8 mouse cellular contexts compared by ENCODE assay signal in genomic region chr15:85610618-85611218, GRCm38 (mm10). TPM values are rescaled to one million over a fixed set of nuclear protein-coding genes. Genes with fewer than 3 reads are reported as not detected.
DNase-seq lines count a peak whose midpoint lies in the region; ATAC-seq and TF ChIP-seq lines count a peak whose summit lies in the region.

No protein-coding gene starts in this region.

- TF ChIP-seq POLR2A in kidney, adult 2 months (IDR thresholded peaks at IDR 0.05; ENCODE audit: low read depth, low read length): peak; percentile 56

- no peaks in the 10 kb centered on the region; the same call in 1 of the 2 replicates for H3K4me1 ChIP-seq in liver, embryonic 11.5 days (replicated peaks; ENCODE audit: control insufficient read depth, insufficient read depth, low read length)
- no peaks in the 10 kb centered on the region for H3K4me1 ChIP-seq in embryonic facial prominence, embryonic 11.5 days (ENCODE audit: control insufficient read depth, insufficient read depth, low read length)
- H3K4me1 ChIP-seq in kidney, adult 2 months (ENCODE audit: control insufficient read depth, insufficient read depth, low read length): peaks cover 33% of the 10 kb centered on the region
- H3K4me1 ChIP-seq in limb, embryonic 13.5 days: peaks cover 46% of the 10 kb centered on the region

- no peak; the same call in 1 of the 2 replicates for ATAC-seq in liver, embryonic 11.5 days (replicated peaks; ENCODE audit: low FRiP score)
- peak; percentile 46; the same call in 1 of the 2 replicates for ATAC-seq in embryonic facial prominence, embryonic 11.5 days (replicated peaks; ENCODE audit: insufficient number of reproducible peaks, low FRiP score, low TSS enrichment, low read depth)
- peak; percentile 92 for ATAC-seq in limb, embryonic 13.5 days (ENCODE audit: low FRiP score, low read depth)
- peak; percentile 54 for ATAC-seq in monocyte, adult 5-6 weeks (replicated peaks; ENCODE audit: insufficient number of reproducible peaks, low FRiP score, low TSS enrichment, poor library complexity, severe bottlenecking)

- H3K27me3 ChIP-seq in liver, embryonic 11.5 days (replicated peaks; ENCODE audit: control insufficient read depth, insufficient read depth, low read length): peaks cover 16% of the 10 kb centered on the region
- H3K27me3 ChIP-seq in embryonic facial prominence, embryonic 11.5 days (ENCODE audit: control insufficient read depth, insufficient read depth, low read length): peaks cover 13% of the 10 kb centered on the region
- no peaks in the 10 kb centered on the region for H3K27me3 ChIP-seq in kidney, adult 2 months (replicated peaks; ENCODE audit: control insufficient read depth, insufficient read depth, low read length)
- peaks cover 21% of the 10 kb centered on the region for H3K27me3 ChIP-seq in limb, embryonic 13.5 days

- no peak overlapping the region for H3K27ac ChIP-seq in liver, embryonic 11.5 days (ENCODE audit: low read depth, low read length)
- H3K27ac ChIP-seq in embryonic facial prominence, embryonic 11.5 days (replicated peaks; ENCODE audit: low read depth, low read length): peak overlapping the region; percentile 28; the same call in 1 of the 2 replicates
- peak overlapping the region; percentile 85 for H3K27ac ChIP-seq in kidney, adult 2 months (ENCODE audit: insufficient read depth, low read depth, low read length)
- peak overlapping the region; percentile 84 for H3K27ac ChIP-seq in limb, embryonic 13.5 days

- peak; percentile 95 for TF ChIP-seq CTCF in kidney, adult 2 months (conservative IDR thresholded peaks at IDR 0.05; ENCODE audit: insufficient read depth, insufficient read length, low read depth, low read length)

- no peak overlapping the region for H3K4me2 ChIP-seq in liver, embryonic 11.5 days
- H3K4me2 ChIP-seq in embryonic facial prominence, embryonic 11.5 days (ENCODE audit: low read depth, low read length): no peak overlapping the region
- H3K4me2 ChIP-seq in limb, embryonic 13.5 days (replicated peaks): no peak overlapping the region

- 47% methylated on average over 8 of the region's 8 CpGs for WGBS in liver, embryonic 11.5 days
- 68% methylated on average over 8 of the region's 8 CpGs for WGBS in embryonic facial prominence, embryonic 11.5 days
- 2% methylated on average over 8 of the region's 8 CpGs for WGBS in kidney, adult 2 months
- 41% methylated on average over 8 of the region's 8 CpGs for WGBS in limb, embryonic 13.5 days

- no peak overlapping the region for H3K9ac ChIP-seq in liver, embryonic 11.5 days (ENCODE audit: low read depth, low read length)
- H3K9ac ChIP-seq in embryonic facial prominence, embryonic 11.5 days (replicated peaks; ENCODE audit: low read length): peak overlapping the region; percentile 44; the same call in 1 of the 2 replicates
- peak overlapping the region; percentile 48; the same call in 1 of the 2 replicates for H3K9ac ChIP-seq in limb, embryonic 13.5 days

- H3K4me3 ChIP-seq in liver, embryonic 11.5 days (ENCODE audit: low read depth, low read length): no peak overlapping the region
- no peak overlapping the region for H3K4me3 ChIP-seq in embryonic facial prominence, embryonic 11.5 days (ENCODE audit: low read depth, low read length)
- H3K4me3 ChIP-seq in kidney, adult 2 months (ENCODE audit: insufficient read depth, low read depth, low read length): no peak overlapping the region
- no peak overlapping the region for H3K4me3 ChIP-seq in limb, embryonic 13.5 days

- peak; percentile 64 for DNase-seq in liver
- DNase-seq in liver, embryonic 11.5 days (ENCODE audit: low spot score): no peak
- peak; percentile 73 for DNase-seq in embryonic facial prominence, embryonic 11.5 days (ENCODE audit: low spot score)
- peak; percentile 90 to 97 for DNase-seq in heart, adult 18-20 months
- DNase-seq in kidney, adult 2 months: peak; percentile 97
- DNase-seq in spleen, postnatal 36 days (ENCODE audit: low spot score in 2 of 2): peak; percentile 57 to 66

- 0 out of 2 replicates have a peak, but pooled peaks cover 2% of the 10 kb centered on the region for H3K9me3 ChIP-seq in liver, embryonic 11.5 days (ENCODE audit: control insufficient read depth, low read length)
- no peaks in the 10 kb centered on the region for H3K9me3 ChIP-seq in embryonic facial prominence, embryonic 11.5 days (replicated peaks; ENCODE audit: control insufficient read depth, low read length)
- 0 out of 2 replicates have a peak, but pooled peaks cover 5% of the 10 kb centered on the region for H3K9me3 ChIP-seq in limb, embryonic 13.5 days

- H3K36me3 ChIP-seq in liver, embryonic 11.5 days (ENCODE audit: control insufficient read depth, insufficient read depth, low read length): no peaks in the 10 kb centered on the region
- no peaks in the 10 kb centered on the region for H3K36me3 ChIP-seq in embryonic facial prominence, embryonic 11.5 days (replicated peaks; ENCODE audit: control insufficient read depth, insufficient read depth, low read depth, low read length)
- H3K36me3 ChIP-seq in kidney, adult 2 months (ENCODE audit: control insufficient read depth, insufficient read depth, low read length): no peaks in the 10 kb centered on the region
- H3K36me3 ChIP-seq in limb, embryonic 13.5 days: no peaks in the 10 kb centered on the region

RNA-seq across cellular contexts. Expression of gene Wnt7b, which starts 28.4 kb away (rescaled TPM):
- 1.2 and 2.2 TPM in 2 replicates for polyA plus RNA-seq in liver, embryonic 11.5 days (2014; fragmentation: Nextera tagmentation; extraction: Ambion mirVana)
- 20.3 and 28.5 TPM in 2 replicates for polyA plus RNA-seq in embryonic facial prominence, embryonic 11.5 days (2014; fragmentation: Nextera tagmentation; extraction: Ambion mirVana)
- under 1 TPM; 0.10 to 0.28 TPM for total RNA-seq in heart, adult 18-20 months (2021)
- 12.8 and 14.2 TPM in 2 replicates for polyA plus RNA-seq in kidney, adult 2 months (2012; rRNA removed)
- 29.1 and 34.9 TPM in 2 replicates for polyA plus RNA-seq in limb, embryonic 13.5 days (2015; fragmentation: Nextera tagmentation; extraction: Ambion mirVana)
- not detected in 3 replicates for total RNA-seq in monocyte, adult 5-6 weeks (2017)
